ENCODE assay signal across 9 mouse cellular contexts in the genomic region with DNA sequence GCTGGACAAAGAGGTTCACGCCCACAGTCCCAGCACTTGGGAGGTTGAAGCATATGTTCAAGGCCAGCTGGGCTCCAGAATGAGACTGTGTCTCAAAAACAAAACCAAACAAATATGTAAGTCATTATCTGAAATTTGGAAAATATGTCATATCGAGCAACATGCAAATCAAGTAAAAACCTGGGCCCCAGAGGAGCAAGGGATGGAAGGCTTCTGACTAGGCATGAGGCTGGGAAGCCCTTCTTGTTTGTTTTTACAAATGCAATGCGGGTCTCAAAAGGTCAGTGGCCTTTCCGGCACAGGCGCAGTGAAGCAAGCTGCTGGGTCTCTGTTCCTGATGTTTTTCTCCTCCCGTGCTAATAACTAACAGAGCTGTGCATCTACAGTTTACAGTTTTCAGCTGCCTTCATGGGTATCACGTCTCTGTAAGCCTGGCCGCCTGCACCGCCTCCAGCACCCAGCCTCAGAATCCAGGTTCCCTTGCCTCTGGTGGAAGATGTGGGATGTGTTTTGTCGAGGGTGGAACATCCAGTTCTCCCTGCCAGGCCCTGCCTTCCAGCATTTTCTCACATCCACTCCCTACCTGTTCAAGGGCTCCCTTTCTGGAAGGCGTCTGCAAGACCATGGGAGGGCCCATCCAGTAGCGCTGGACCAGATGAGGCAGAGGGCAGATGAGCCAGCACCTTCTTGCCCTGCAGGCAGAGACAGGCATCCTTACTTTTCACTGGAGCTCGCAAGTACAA.
A peak's percentile ranks its signal among the peaks of the same experiment; 100 is the strongest.
DNase-seq lines count a peak whose midpoint lies in the region; ATAC-seq and TF ChIP-seq lines count a peak whose summit lies in the region.
"Had no signal": no experiment of that assay in that cellular context is flagged by ENCODE, and none has a peak within 500 bp of the region (broad histone marks: within the 10 kb centered on the region; RNA-seq: fewer than 3 reads in every experiment).

No protein-coding gene starts in this region.

- no peaks in the 10 kb centered on the region for H3K9me3 ChIP-seq in stomach, embryonic 14.5 days (ENCODE audit: control insufficient read depth, low read depth, low read length)
- H3K9me3 ChIP-seq in stomach, postnatal 0 days (ENCODE audit: control insufficient read depth, low read length), result no peaks in the 10 kb centered on the region
- H3K9me3 ChIP-seq in forebrain, embryonic 13.5 days (replicated peaks), result no peaks in the 10 kb centered on the region
- H3K9me3 ChIP-seq in forebrain, embryonic 11.5 days (ENCODE audit: control insufficient read depth, low read length), result no peaks in the 10 kb centered on the region
- H3K9me3 ChIP-seq: liver, embryonic 13.5 days had no signal

- peaks cover 6% of the 10 kb centered on the region; the same call in 1 of the 2 replicates for H3K4me1 ChIP-seq in stomach, embryonic 14.5 days (ENCODE audit: control insufficient read depth, insufficient read depth, low read length)
- H3K4me1 ChIP-seq in stomach, postnatal 0 days (replicated peaks; ENCODE audit: control insufficient read depth, insufficient read depth), result no peaks in the 10 kb centered on the region
- H3K4me1 ChIP-seq in forebrain, embryonic 13.5 days, result no peaks in the 10 kb centered on the region
- H3K4me1 ChIP-seq in forebrain, embryonic 11.5 days (replicated peaks; ENCODE audit: control insufficient read depth, insufficient read depth, low read length), result no peaks in the 10 kb centered on the region
- H3K4me1 ChIP-seq: liver, embryonic 13.5 days had no signal

- no peak overlapping the region for H3K9ac ChIP-seq in stomach, embryonic 14.5 days (replicated peaks; ENCODE audit: low read depth, low read length)
- no peak overlapping the region for H3K9ac ChIP-seq in stomach, postnatal 0 days (ENCODE audit: low read length)
- H3K9ac ChIP-seq in forebrain, embryonic 13.5 days, result no peak overlapping the region
- H3K9ac ChIP-seq in forebrain, embryonic 11.5 days (ENCODE audit: low read length), result no peak overlapping the region
- H3K9ac ChIP-seq: liver, embryonic 13.5 days had no signal

- no peak overlapping the region for H3K4me3 ChIP-seq in stomach, embryonic 14.5 days (ENCODE audit: low read depth, low read length)
- no peak overlapping the region for H3K4me3 ChIP-seq in stomach, postnatal 0 days (ENCODE audit: low read depth, low read length)
- H3K4me3 ChIP-seq in left cerebral cortex, adult 2 months, result no peak overlapping the region
- no peak overlapping the region for H3K4me3 ChIP-seq in forebrain, embryonic 13.5 days
- H3K4me3 ChIP-seq in forebrain, embryonic 11.5 days (ENCODE audit: low read depth, low read length), result no peak overlapping the region
- H3K4me3 ChIP-seq: liver, embryonic 13.5 days had no signal

- peak overlapping the region; percentile 68; the same call in 1 of the 2 replicates for H3K27ac ChIP-seq in stomach, embryonic 14.5 days (ENCODE audit: low read length)
- H3K27ac ChIP-seq in stomach, postnatal 0 days (replicated peaks), result no peak overlapping the region
- H3K27ac ChIP-seq in left cerebral cortex, adult 2 months, result peak overlapping the region; percentile 97
- H3K27ac ChIP-seq in forebrain, embryonic 13.5 days, result no peak overlapping the region
- no peak overlapping the region for H3K27ac ChIP-seq in forebrain, embryonic 11.5 days (ENCODE audit: low read depth, low read length)
- H3K27ac ChIP-seq: liver, embryonic 13.5 days had no signal

- H3K4me2 ChIP-seq in stomach, embryonic 14.5 days (replicated peaks; ENCODE audit: low read depth, low read length), result no peak overlapping the region
- H3K4me2 ChIP-seq in stomach, postnatal 0 days (replicated peaks; ENCODE audit: low read depth), result no peak overlapping the region
- no peak overlapping the region for H3K4me2 ChIP-seq in forebrain, embryonic 13.5 days
- H3K4me2 ChIP-seq in forebrain, embryonic 11.5 days (ENCODE audit: low read depth, low read length, severe bottlenecking), result no peak overlapping the region
- H3K4me2 ChIP-seq: liver, embryonic 13.5 days had no signal

- intact Hi-C loops in left cerebral cortex, adult 2 months (cut with DNase I), result loop anchor here (1.0 kb wide), 1 partner anchor 29 kb away; no protein-coding TSS in a partner anchor

- TF ChIP-seq EP300 in stomach, postnatal 0 days (optimal IDR thresholded peaks at IDR 0.05), result no peak

- TF ChIP-seq CTCF in stomach, postnatal 0 days (IDR thresholded peaks at IDR 0.05; ENCODE audit: low read depth), result no peak
- TF ChIP-seq CTCF in left cerebral cortex, adult 2 months (IDR thresholded peaks at IDR 0.05), result peak; percentile 10; the same call in 1 of the 2 replicates

- ATAC-seq in stomach, embryonic 14.5 days (ENCODE audit: insufficient number of reproducible peaks, insufficient read depth, low FRiP score, low read depth), result no peak
- no peak for ATAC-seq in stomach, postnatal 0 days (ENCODE audit: low FRiP score, low TSS enrichment)
- ATAC-seq in forebrain, embryonic 13.5 days, result no peak
- no peak for ATAC-seq in forebrain, embryonic 11.5 days (replicated peaks; ENCODE audit: low FRiP score)

- WGBS in stomach, embryonic 14.5 days, result 43% methylated on average over 13 of the region's 13 CpGs
- 42% methylated on average over 13 of the region's 13 CpGs for WGBS in stomach, postnatal 0 days
- WGBS in forebrain, embryonic 13.5 days, result 78% methylated on average over 13 of the region's 13 CpGs
- 74% methylated on average over 13 of the region's 13 CpGs for WGBS in forebrain, embryonic 11.5 days

- no peaks in the 10 kb centered on the region for H3K27me3 ChIP-seq in stomach, embryonic 14.5 days (ENCODE audit: control insufficient read depth, insufficient read depth, low read length)
- no peaks in the 10 kb centered on the region for H3K27me3 ChIP-seq in stomach, postnatal 0 days (ENCODE audit: control insufficient read depth, insufficient read depth, low read length)
- no peaks in the 10 kb centered on the region for H3K27me3 ChIP-seq in forebrain, embryonic 13.5 days
- H3K27me3 ChIP-seq in forebrain, embryonic 11.5 days (ENCODE audit: control insufficient read depth, insufficient read depth, low read length), result no peaks in the 10 kb centered on the region
- H3K27me3 ChIP-seq: liver, embryonic 13.5 days had no signal

- no peaks in the 10 kb centered on the region for H3K36me3 ChIP-seq in stomach, embryonic 14.5 days (ENCODE audit: control insufficient read depth, insufficient read depth, low read length)
- no peaks in the 10 kb centered on the region for H3K36me3 ChIP-seq in stomach, postnatal 0 days (ENCODE audit: control insufficient read depth, insufficient read depth, low read length)
- H3K36me3 ChIP-seq in forebrain, embryonic 13.5 days (ENCODE audit: poor library complexity, severe bottlenecking), result no peaks in the 10 kb centered on the region
- no peaks in the 10 kb centered on the region for H3K36me3 ChIP-seq in forebrain, embryonic 11.5 days (ENCODE audit: control insufficient read depth, insufficient read depth, low read length)
- H3K36me3 ChIP-seq: liver, embryonic 13.5 days had no signal

- DNase-seq in kidney, adult 11 months, result peak; percentile 5
- DNase-seq in kidney, adult 18-20 months, result no peak
- no peak for DNase-seq in stomach, postnatal 0 days (ENCODE audit: low spot score)
- DNase-seq in left cerebral cortex, adult 2 months (ENCODE audit: extremely low spot score in 1 of 2, low spot score in 2 of 2), result peak; percentile 67 to 70
- no peak for DNase-seq in cerebellum, adult 11 months
- DNase-seq in forebrain, embryonic 11.5 days (ENCODE audit: low spot score), result no peak
- DNase-seq: liver, embryonic 13.5 days had no signal

Comparison
In these comparisons a context has a peak if more than half of its experiments do, and no peak if none do; other contexts are left out.
1. DNase-seq: peak in kidney, adult 11 months (single experiment) and left cerebral cortex, adult 2 months (2 of 2); none in kidney, adult 18-20 months (single experiment), stomach, postnatal 0 days (single experiment), cerebellum, adult 11 months (single experiment) and forebrain, embryonic 11.5 days (single experiment).
2. H3K27ac ChIP-seq: peak in stomach, embryonic 14.5 days (single experiment) and left cerebral cortex, adult 2 months (single experiment); none in stomach, postnatal 0 days (single experiment), forebrain, embryonic 13.5 days (single experiment) and forebrain, embryonic 11.5 days (single experiment).